Mouse (Mus musculus): ENCODE results near the gene Foxg1. TPM values are rescaled to one million over a fixed set of nuclear protein-coding genes. Genes with fewer than 3 reads are reported as not detected.

The Foxg1 gene
- 0.74 and 0.75 TPM in 2 replicates for polyA plus RNA-seq (2014; fragmentation: Nextera tagmentation; extraction: Ambion mirVana)

- H3K4me2 ChIP-seq, result peak within 1 kb of the TSS; percentile 59
- 2% methylated on average over 47 of the region's 61 CpGs for WGBS
- H3K36me3 ChIP-seq (ENCODE audit: control insufficient read depth, insufficient read depth, low read length), result no peaks in the 10 kb centered on the region
- H3K9me3 ChIP-seq (ENCODE audit: control insufficient read depth, low read length), result no peaks in the 10 kb centered on the region
- H3K27ac ChIP-seq (ENCODE audit: low read depth, low read length), result no peak within 1 kb of the TSS
- DNase-seq (ENCODE audit: low spot score), result no peak
- no peak within 1 kb of the TSS for H3K9ac ChIP-seq (ENCODE audit: low read depth, low read length)
- H3K4me3 ChIP-seq (ENCODE audit: low read depth, low read length), result peak within 1 kb of the TSS; percentile 32
- ATAC-seq (replicated peaks; ENCODE audit: low FRiP score), result peak; percentile 24; the same call in 1 of the 2 replicates
- no peaks in the 10 kb centered on the region; the same call in 1 of the 2 replicates for H3K4me1 ChIP-seq (replicated peaks; ENCODE audit: control insufficient read depth, insufficient read depth, low read length)
- peaks cover 87% of the 10 kb centered on the region for H3K27me3 ChIP-seq (replicated peaks; ENCODE audit: control insufficient read depth, insufficient read depth, low read length)
Observed at GRCm38 (mm10) chr12:49382565-49383520, at the start of gene Foxg1. TSS of gene Foxg1 (plus strand) at chr12:49382660.

- 90% methylated on average over 10 of the region's 10 CpGs for WGBS
- no peaks in the 10 kb centered on the region for H3K9me3 ChIP-seq (ENCODE audit: control insufficient read depth, low read length)
- ATAC-seq (replicated peaks; ENCODE audit: low FRiP score), result no peak
Observed at GRCm38 (mm10) chr12:49349697-49350096, 32.8 kb upstream of the Foxg1 start.

GRCm38 (mm10) chr12:49368931-49369330 lies 13.5 kb upstream of the Foxg1 start:
- Histone ChIP-seq H3K9me3 (ENCODE audit: control insufficient read depth, low read length) (no peaks in the 10 kb centered on the region), H3K27me3 (replicated peaks; ENCODE audit: control insufficient read depth, insufficient read depth, low read length) (peaks cover 15% of the 10 kb centered on the region), H3K9ac (ENCODE audit: low read depth, low read length) (no peak overlapping the region), H3K4me2 (no peak overlapping the region), H3K36me3 (ENCODE audit: control insufficient read depth, insufficient read depth, low read length) (no peaks in the 10 kb centered on the region), H3K4me1 (replicated peaks; ENCODE audit: control insufficient read depth, insufficient read depth, low read length) (no peaks in the 10 kb centered on the region), H3K4me3 (ENCODE audit: low read depth, low read length) (no peak overlapping the region), H3K27ac (ENCODE audit: low read depth, low read length) (no peak overlapping the region)
- DNase-seq (ENCODE audit: low spot score) (no peak), ATAC-seq (replicated peaks; ENCODE audit: low FRiP score) (no peak)
- 67% methylated on average over 1 of the region's 1 CpGs for WGBS

More at GRCm38 (mm10) chr12:49349697-49350096, 32.8 kb upstream of the Foxg1 start:
- no peaks in the 10 kb centered on the region for H3K36me3 ChIP-seq (ENCODE audit: control insufficient read depth, insufficient read depth, low read length)
- no peak overlapping the region for H3K27ac ChIP-seq (ENCODE audit: low read depth, low read length)
- H3K9ac ChIP-seq (ENCODE audit: low read depth, low read length), result no peak overlapping the region
- no peak overlapping the region for H3K4me3 ChIP-seq (ENCODE audit: low read depth, low read length)
- H3K4me1 ChIP-seq (replicated peaks; ENCODE audit: control insufficient read depth, insufficient read depth, low read length), result no peaks in the 10 kb centered on the region
- no peaks in the 10 kb centered on the region for H3K27me3 ChIP-seq (replicated peaks; ENCODE audit: control insufficient read depth, insufficient read depth, low read length)
- no peak overlapping the region for H3K4me2 ChIP-seq
- no peak for DNase-seq (ENCODE audit: low spot score)

GRCm38 (mm10) chr12:49372170-49372569 lies 10.3 kb upstream of the Foxg1 start:
- Histone ChIP-seq H3K36me3 (ENCODE audit: control insufficient read depth, insufficient read depth, low read length) (no peaks in the 10 kb centered on the region), H3K27me3 (replicated peaks; ENCODE audit: control insufficient read depth, insufficient read depth, low read length) (peaks cover 45% of the 10 kb centered on the region), H3K9me3 (ENCODE audit: control insufficient read depth, low read length) (no peaks in the 10 kb centered on the region), H3K4me3 (ENCODE audit: low read depth, low read length) (no peak overlapping the region), H3K27ac (ENCODE audit: low read depth, low read length) (no peak overlapping the region), H3K4me1 (replicated peaks; ENCODE audit: control insufficient read depth, insufficient read depth, low read length) (no peaks in the 10 kb centered on the region), H3K9ac (ENCODE audit: low read depth, low read length) (no peak overlapping the region), H3K4me2 (no peak overlapping the region)
- ATAC-seq (replicated peaks; ENCODE audit: low FRiP score) (no peak), DNase-seq (ENCODE audit: low spot score) (no peak)

- Histone ChIP-seq H3K27me3 (replicated peaks; ENCODE audit: control insufficient read depth, insufficient read depth, low read length) (peaks cover 55% of the 10 kb centered on the region), H3K4me3 (ENCODE audit: low read depth, low read length) (no peak overlapping the region), H3K4me2 (no peak overlapping the region), H3K9ac (ENCODE audit: low read depth, low read length) (no peak overlapping the region), H3K36me3 (ENCODE audit: control insufficient read depth, insufficient read depth, low read length) (no peaks in the 10 kb centered on the region), H3K27ac (ENCODE audit: low read depth, low read length) (no peak overlapping the region), H3K9me3 (ENCODE audit: control insufficient read depth, low read length) (no peaks in the 10 kb centered on the region), H3K4me1 (replicated peaks; ENCODE audit: control insufficient read depth, insufficient read depth, low read length) (no peaks in the 10 kb centered on the region)
- DNase-seq (ENCODE audit: low spot score) (no peak), ATAC-seq (replicated peaks; ENCODE audit: low FRiP score) (no peak)
- 4% methylated on average over 5 of the region's 5 CpGs for whole genome bisulfite sequencing
Observed at GRCm38 (mm10) chr12:49373176-49373575, 9.3 kb upstream of the Foxg1 start.

- WGBS, result under 1% methylated on average over 24 of the region's 24 CpGs
- DNase-seq (ENCODE audit: low spot score), result no peak
- H3K4me2 ChIP-seq, result peak overlapping the region; percentile 33
Observed at GRCm38 (mm10) chr12:49373821-49374605, 8.4 kb upstream of the Foxg1 start.

GRCm38 (mm10) chr12:49374606-49374995 lies 7.9 kb upstream of the Foxg1 start:
- Histone ChIP-seq H3K27ac (ENCODE audit: low read depth, low read length) (no peak overlapping the region), H3K36me3 (ENCODE audit: control insufficient read depth, insufficient read depth, low read length) (no peaks in the 10 kb centered on the region), H3K4me3 (ENCODE audit: low read depth, low read length) (peak overlapping the region; percentile 20; the same call in 1 of the 2 replicates), H3K9me3 (ENCODE audit: control insufficient read depth, low read length) (no peaks in the 10 kb centered on the region), H3K4me2 (peak overlapping the region; percentile 33), H3K9ac (ENCODE audit: low read depth, low read length) (no peak overlapping the region), H3K27me3 (replicated peaks; ENCODE audit: control insufficient read depth, insufficient read depth, low read length) (peaks cover 69% of the 10 kb centered on the region), H3K4me1 (replicated peaks; ENCODE audit: control insufficient read depth, insufficient read depth, low read length) (no peaks in the 10 kb centered on the region)
- no peak for ATAC-seq (replicated peaks; ENCODE audit: low FRiP score)
- WGBS, result under 1% methylated on average over 14 of the region's 14 CpGs
- no peak for DNase-seq (ENCODE audit: low spot score)

More at GRCm38 (mm10) chr12:49373821-49374605, 8.4 kb upstream of the Foxg1 start:
- ATAC-seq (replicated peaks; ENCODE audit: low FRiP score), result no peak
- Histone ChIP-seq H3K9me3 (ENCODE audit: control insufficient read depth, low read length) (no peaks in the 10 kb centered on the region), H3K27me3 (replicated peaks; ENCODE audit: control insufficient read depth, insufficient read depth, low read length) (peaks cover 63% of the 10 kb centered on the region), H3K9ac (ENCODE audit: low read depth, low read length) (no peak overlapping the region), H3K4me3 (ENCODE audit: low read depth, low read length) (peak overlapping the region; percentile 20; the same call in 1 of the 2 replicates), H3K4me1 (replicated peaks; ENCODE audit: control insufficient read depth, insufficient read depth, low read length) (no peaks in the 10 kb centered on the region), H3K27ac (ENCODE audit: low read depth, low read length) (no peak overlapping the region), H3K36me3 (ENCODE audit: control insufficient read depth, insufficient read depth, low read length) (no peaks in the 10 kb centered on the region)

GRCm38 (mm10) chr12:49375427-49376317 lies 6.8 kb upstream of the Foxg1 start:
- 5% methylated on average over 15 of the region's 15 CpGs for WGBS

More at GRCm38 (mm10) chr12:49375427-49376317, 6.8 kb upstream of the Foxg1 start:
- Histone ChIP-seq H3K9me3 (ENCODE audit: control insufficient read depth, low read length) (no peaks in the 10 kb centered on the region), H3K9ac (ENCODE audit: low read depth, low read length) (no peak overlapping the region), H3K4me2 (no peak overlapping the region), H3K36me3 (ENCODE audit: control insufficient read depth, insufficient read depth, low read length) (no peaks in the 10 kb centered on the region), H3K4me3 (ENCODE audit: low read depth, low read length) (no peak overlapping the region), H3K4me1 (replicated peaks; ENCODE audit: control insufficient read depth, insufficient read depth, low read length) (no peaks in the 10 kb centered on the region), H3K27me3 (replicated peaks; ENCODE audit: control insufficient read depth, insufficient read depth, low read length) (peaks cover 80% of the 10 kb centered on the region), H3K27ac (ENCODE audit: low read depth, low read length) (no peak overlapping the region)
- ATAC-seq (replicated peaks; ENCODE audit: low FRiP score), result no peak
- DNase-seq (ENCODE audit: low spot score), result no peak

All from liver, embryonic 11.5 days (tissue).